Mouse (Mus musculus): ENCODE measurements around the gene Tyrobp.

DNA sequence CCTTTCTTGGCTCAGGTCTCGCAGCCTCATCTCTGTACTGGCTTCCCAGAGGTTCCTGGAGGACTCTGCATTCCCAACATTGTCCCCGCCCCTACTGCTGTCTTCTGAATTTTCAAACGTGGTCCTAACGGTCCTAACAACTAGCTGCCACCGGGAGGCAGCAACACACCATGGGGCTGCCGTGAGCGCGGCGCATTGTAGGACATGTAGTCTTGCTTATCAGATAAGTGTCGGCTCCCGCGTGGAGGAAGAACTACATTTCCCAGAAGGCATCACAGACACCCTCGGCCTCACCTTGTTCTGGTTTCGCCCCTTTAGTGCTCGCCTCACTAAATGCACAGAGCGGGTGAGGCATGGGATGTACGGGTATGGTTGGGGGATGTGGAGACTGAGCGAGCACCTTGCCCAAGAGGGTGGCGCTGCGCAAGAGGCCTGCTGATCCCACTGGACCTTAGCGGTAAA is 40.0 kb upstream of the Tyrobp start:
- TF ChIP-seq CTCF (IDR thresholded peaks at IDR 0.05; ENCODE audit: insufficient read depth, low read depth, low read length) (peak; percentile 85), POLR2A (IDR thresholded peaks at IDR 0.05; ENCODE audit: insufficient read depth, low read depth, low read length) (peak; percentile 83)
